Mouse (Mus musculus): ENCODE results near the gene Vmn1r130. TPM values are rescaled to one million over a fixed set of nuclear protein-coding genes. Genes with fewer than 3 reads are reported as not detected.
"Not testable (repeated sequence)": the region's sequence is repeated elsewhere in the genome, so short reads cannot be mapped to it uniquely, and the experiment has no call there.

The Vmn1r130 gene
- total RNA-seq (2021) (not detected), polyA plus RNA-seq (2012; rRNA removed) (not detected in 2 replicates)
- long read RNA-seq = 0 reads

DNA sequence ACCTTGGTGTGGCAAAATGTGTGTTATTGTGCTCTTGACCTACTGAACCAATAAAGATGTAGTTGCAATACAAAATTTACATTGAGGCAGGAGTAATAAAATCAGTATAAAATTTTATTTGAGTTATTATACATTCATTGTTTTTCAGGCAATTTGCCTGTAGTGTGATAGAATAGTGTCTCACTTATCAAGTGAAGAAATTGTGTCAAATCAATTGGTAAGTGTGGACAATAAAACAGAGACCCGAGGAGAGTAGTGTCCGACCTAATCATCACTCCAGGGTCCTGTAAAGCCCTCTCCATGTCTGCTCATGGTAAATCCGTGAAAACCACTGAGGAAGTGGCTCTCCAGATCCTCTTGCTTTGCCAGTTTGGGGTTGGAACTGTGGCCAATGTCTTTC lies at the start of gene Vmn1r130:
Gene Vmn1r130 (plus strand): TSS at position 301 of the 400 bp plus-strand sequence.
- DNase-seq = not testable (repeated sequence)

- not testable (repeated sequence) for DNase-seq
Measured at GRCm38 (mm10) chr7:21545990-21546389, 34.4 kb downstream of the Vmn1r130 start, which contains the start of gene Vmn1r131. Gene Vmn1r131 (minus strand): TSS chr7:21546090.

Other genes starting within 250 kb of the Vmn1r130 start
- gene Vmn1r125, start 239.6 kb upstream of the Vmn1r130 start, total RNA-seq (2021) = not detected
- gene Vmn1r125, start 239.6 kb upstream of the Vmn1r130 start, polyA plus RNA-seq (2012; rRNA removed) = not detected in 2 replicates
- gene Vmn1r126, start 210.3 kb upstream of the Vmn1r130 start, total RNA-seq (2021) = not detected
- not detected in 2 replicates for gene Vmn1r126, start 210.3 kb upstream of the Vmn1r130 start, polyA plus RNA-seq (2012; rRNA removed)
- not detected for gene Vmn1r127, start 191.9 kb upstream of the Vmn1r130 start, total RNA-seq (2021)
- gene Vmn1r127, start 191.9 kb upstream of the Vmn1r130 start, polyA plus RNA-seq (2012; rRNA removed) = not detected in 2 replicates
- not detected for gene Vmn1r128, start 162.4 kb upstream of the Vmn1r130 start, total RNA-seq (2021)
- not detected in 2 replicates for gene Vmn1r128, start 162.4 kb upstream of the Vmn1r130 start, polyA plus RNA-seq (2012; rRNA removed)
- not detected for gene Vmn1r129, start 150.5 kb upstream of the Vmn1r130 start, total RNA-seq (2021)
- gene Vmn1r129, start 150.5 kb upstream of the Vmn1r130 start, polyA plus RNA-seq (2012; rRNA removed) = not detected in 2 replicates
- not detected for gene Gm6882, start 79.0 kb upstream of the Vmn1r130 start, total RNA-seq (2021)
- not detected in 2 replicates for gene Gm6882, start 79.0 kb upstream of the Vmn1r130 start, polyA plus RNA-seq (2012; rRNA removed)
- gene Vmn1r131, start 34.3 kb downstream of the Vmn1r130 start, total RNA-seq (2021) = not detected
- gene Vmn1r131, start 34.3 kb downstream of the Vmn1r130 start, polyA plus RNA-seq (2012; rRNA removed) = not detected in 2 replicates
- gene Vmn1r132, start 102.3 kb downstream of the Vmn1r130 start, total RNA-seq (2021) = not detected
- gene Vmn1r132, start 102.3 kb downstream of the Vmn1r130 start, polyA plus RNA-seq (2012; rRNA removed) = not detected in 2 replicates
- gene Gm4175, start 249.7 kb downstream of the Vmn1r130 start, total RNA-seq (2021) = not detected
- gene Gm4175, start 249.7 kb downstream of the Vmn1r130 start, polyA plus RNA-seq (2012; rRNA removed) = not detected in 2 replicates